ENCODE assay signal across 23 mouse cellular contexts in the genomic region with DNA sequence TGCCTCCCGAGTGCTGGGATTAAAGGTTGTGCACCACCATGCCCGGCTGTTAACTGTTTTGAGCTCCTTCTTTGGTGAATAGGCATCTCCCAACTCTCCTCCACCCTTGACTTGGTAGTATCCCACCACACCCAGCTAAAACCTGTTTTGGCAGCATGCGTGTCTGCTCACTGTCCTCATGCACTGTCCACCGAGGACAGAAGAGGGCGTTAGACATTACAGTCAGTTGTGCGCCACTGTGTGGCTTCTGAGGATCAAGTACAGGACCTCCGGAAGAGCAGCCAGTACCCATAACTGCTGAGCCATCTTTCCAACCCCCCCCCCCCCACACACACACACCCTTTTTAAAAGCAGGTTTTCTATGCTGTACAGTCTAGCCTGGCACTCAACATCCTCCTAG. TPM values are rescaled to one million over a fixed set of nuclear protein-coding genes. Genes with fewer than 3 reads are reported as not detected.
DNase-seq lines count a peak whose midpoint lies in the region; ATAC-seq lines count a peak whose summit lies in the region.
"Had no signal": no experiment of that assay in that cellular context is flagged by ENCODE, and none has a peak within 500 bp of the region (broad histone marks: within the 10 kb centered on the region; RNA-seq: fewer than 3 reads in every experiment).

No protein-coding gene starts in this region.

- DNase-seq in kidney, postnatal 25 days: peak; percentile 56 to 57
- peak; percentile 14 for DNase-seq in retina, postnatal 1 day
- DNase-seq in retina, embryonic 14.5 days (ENCODE audit: low spot score): no peak
- no peak for DNase-seq in left cerebral cortex, adult 18-20 months (ENCODE audit: low spot score in 2 of 2)
- DNase-seq: adrenal gland, postnatal 10 days; cerebellum, adult 9-10 months; embryo, embryonic 11 days; gastrocnemius, postnatal 14 days; heart, postnatal 36 days; lung, adult 2 months; right cerebral cortex, postnatal 25 days; thymus, adult 2 months had no signal

- no peak overlapping the region for H3K4me2 ChIP-seq in heart, embryonic 13.5 days
- no peak overlapping the region for H3K4me2 ChIP-seq in heart, embryonic 11.5 days
- no peak overlapping the region for H3K4me2 ChIP-seq in kidney, embryonic 14.5 days (replicated peaks; ENCODE audit: low read depth, low read length)
- H3K4me2 ChIP-seq: forebrain, embryonic 15.5 days had no signal

- H3K27ac ChIP-seq in heart, embryonic 13.5 days (replicated peaks): peak overlapping the region; percentile 85
- H3K27ac ChIP-seq in heart, embryonic 11.5 days (ENCODE audit: low read depth, low read length): no peak overlapping the region
- no peak overlapping the region for H3K27ac ChIP-seq in kidney, embryonic 14.5 days (ENCODE audit: low read depth, low read length)
- H3K27ac ChIP-seq: limb, embryonic 10.5 days had no signal

- H3K4me3 ChIP-seq in heart, embryonic 13.5 days: no peak overlapping the region
- no peak overlapping the region for H3K4me3 ChIP-seq in heart, embryonic 11.5 days (ENCODE audit: low read depth, low read length)
- H3K4me3 ChIP-seq in kidney, embryonic 14.5 days (ENCODE audit: low read length): no peak overlapping the region
- H3K4me3 ChIP-seq: forebrain, embryonic 15.5 days; limb, embryonic 10.5 days; myocyte had no signal

- no peak for ATAC-seq in heart, embryonic 13.5 days (ENCODE audit: extremely low read depth, insufficient number of reproducible peaks, low FRiP score, low TSS enrichment)
- ATAC-seq in heart, embryonic 11.5 days (replicated peaks; ENCODE audit: insufficient number of reproducible peaks, low FRiP score, low TSS enrichment): no peak
- ATAC-seq in kidney, embryonic 14.5 days (ENCODE audit: low FRiP score, low TSS enrichment): no peak
- peak; percentile 24 for ATAC-seq in megakaryocyte progenitor cell, adult 5-6 weeks (replicated peaks; ENCODE audit: poor library complexity)
- ATAC-seq: forebrain, embryonic 15.5 days; intestine, embryonic 16.5 days had no signal

- H3K4me1 ChIP-seq in heart, embryonic 13.5 days: peaks cover 47% of the 10 kb centered on the region
- H3K4me1 ChIP-seq in heart, embryonic 11.5 days (ENCODE audit: control insufficient read depth, insufficient read depth, low read length): peaks cover 23% of the 10 kb centered on the region
- H3K4me1 ChIP-seq in kidney, embryonic 14.5 days (ENCODE audit: control insufficient read depth, insufficient read depth, low read length): peaks cover 24% of the 10 kb centered on the region

- peaks cover 36% of the 10 kb centered on the region for H3K27me3 ChIP-seq in heart, embryonic 13.5 days (replicated peaks)
- peaks cover 20% of the 10 kb centered on the region for H3K27me3 ChIP-seq in heart, embryonic 11.5 days (ENCODE audit: control insufficient read depth, insufficient read depth, low read length)
- peaks cover 10% of the 10 kb centered on the region for H3K27me3 ChIP-seq in kidney, embryonic 14.5 days (ENCODE audit: control insufficient read depth, insufficient read depth, low read length)
- H3K27me3 ChIP-seq: CH12.LX had no signal

- no peaks in the 10 kb centered on the region for H3K9me3 ChIP-seq in heart, embryonic 13.5 days
- H3K9me3 ChIP-seq in heart, embryonic 11.5 days (replicated peaks; ENCODE audit: control insufficient read depth, low read length): no peaks in the 10 kb centered on the region
- H3K9me3 ChIP-seq in kidney, embryonic 14.5 days (ENCODE audit: control insufficient read depth, low read length): no peaks in the 10 kb centered on the region
- H3K9me3 ChIP-seq: forebrain, embryonic 15.5 days; limb, embryonic 10.5 days had no signal

- 57% methylated on average over 7 of the region's 7 CpGs for WGBS in heart, embryonic 13.5 days
- WGBS in heart, embryonic 11.5 days (ENCODE audit: insufficient replicate concordance): 64% methylated on average over 7 of the region's 7 CpGs
- 70% methylated on average over 6 of the region's 7 CpGs for WGBS in kidney, embryonic 14.5 days

- peaks cover under 1% of the 10 kb centered on the region for H3K36me3 ChIP-seq in heart, embryonic 13.5 days
- H3K36me3 ChIP-seq in heart, embryonic 11.5 days (ENCODE audit: control insufficient read depth, insufficient read depth, low read length): no peaks in the 10 kb centered on the region
- no peaks in the 10 kb centered on the region for H3K36me3 ChIP-seq in kidney, embryonic 14.5 days (ENCODE audit: control insufficient read depth, insufficient read depth, low read length)
- H3K36me3 ChIP-seq: limb, embryonic 10.5 days had no signal

- H3K9ac ChIP-seq in heart, embryonic 13.5 days: no peak overlapping the region
- H3K9ac ChIP-seq in heart, embryonic 11.5 days (ENCODE audit: low read depth, low read length): no peak overlapping the region
- no peak overlapping the region for H3K9ac ChIP-seq in kidney, embryonic 14.5 days (ENCODE audit: low read depth, low read length)
- H3K9ac ChIP-seq: forebrain, embryonic 15.5 days had no signal

RNA-seq across cellular contexts. Expression of gene Fam229a, which starts 3.7 kb away (rescaled TPM):
- not detected in 2 replicates for polyA plus RNA-seq in heart, embryonic 13.5 days (2015; fragmentation: Nextera tagmentation; extraction: Ambion mirVana)
- not detected in 2 replicates for polyA plus RNA-seq in heart, embryonic 11.5 days (2014; fragmentation: Nextera tagmentation; extraction: Ambion mirVana)
- 0.39 TPM in 1 of 2 replicates, not detected in the other for polyA plus RNA-seq in kidney, embryonic 14.5 days (2014; fragmentation: Nextera tagmentation; extraction: Ambion mirVana)
- total RNA-seq in megakaryocyte progenitor cell, adult 5-6 weeks (2015): not detected in 2 replicates
- total RNA-seq in megakaryocyte progenitor cell, adult 5-6 weeks (2017): not detected in 2 replicates
- under 1 TPM in 1 of 2 experiments, not detected in 1; 0.66 TPM for total RNA-seq in left cerebral cortex, adult 18-20 months (2021)
- total RNA-seq: adrenal gland, postnatal 10 days; CH12.LX; gastrocnemius, postnatal 14 days; heart, postnatal 36 days; layer of hippocampus, postnatal 25 days; megakaryocyte-erythroid progenitor cell, adult 5-6 weeks had no signal
- polyA plus RNA-seq: forebrain, embryonic 15.5 days; intestine, embryonic 16.5 days; limb, embryonic 10.5 days had no signal

RNA-seq across cellular contexts. Expression of gene Tssk3, which starts 3.9 kb away (rescaled TPM):
- polyA plus RNA-seq in heart, embryonic 13.5 days (2015; fragmentation: Nextera tagmentation; extraction: Ambion mirVana): not detected in 2 replicates
- not detected in 2 replicates for polyA plus RNA-seq in heart, embryonic 11.5 days (2014; fragmentation: Nextera tagmentation; extraction: Ambion mirVana)
- not detected in 2 replicates for polyA plus RNA-seq in kidney, embryonic 14.5 days (2014; fragmentation: Nextera tagmentation; extraction: Ambion mirVana)
- total RNA-seq in megakaryocyte progenitor cell, adult 5-6 weeks (2015): not detected in 2 replicates
- not detected in 2 replicates for total RNA-seq in megakaryocyte progenitor cell, adult 5-6 weeks (2017)
- not detected for total RNA-seq in left cerebral cortex, adult 18-20 months (2021)
- total RNA-seq: adrenal gland, postnatal 10 days; gastrocnemius, postnatal 14 days; heart, postnatal 36 days; layer of hippocampus, postnatal 25 days; megakaryocyte-erythroid progenitor cell, adult 5-6 weeks had no signal
- polyA plus RNA-seq: intestine, embryonic 16.5 days; limb, embryonic 10.5 days; myocyte; thymus, adult 2 months had no signal

RNA-seq across cellular contexts. Expression of gene Marcksl1, which starts 18.7 kb away (rescaled TPM):
- polyA plus RNA-seq in heart, embryonic 13.5 days (2015; fragmentation: Nextera tagmentation; extraction: Ambion mirVana): 383 and 399 TPM in 2 replicates
- 506 and 517 TPM in 2 replicates for polyA plus RNA-seq in heart, embryonic 11.5 days (2014; fragmentation: Nextera tagmentation; extraction: Ambion mirVana)
- polyA plus RNA-seq in kidney, embryonic 14.5 days (2014; fragmentation: Nextera tagmentation; extraction: Ambion mirVana): 823 and 993 TPM in 2 replicates
- total RNA-seq in megakaryocyte progenitor cell, adult 5-6 weeks (2015): 56.8 and 62.3 TPM in 2 replicates
- total RNA-seq in megakaryocyte progenitor cell, adult 5-6 weeks (2017): 37.5 and 43.9 TPM in 2 replicates
- total RNA-seq in left cerebral cortex, adult 18-20 months (2021): 10 to 100 TPM; 58.3 to 84.6 TPM

RNA-seq across cellular contexts. Expression of gene Bsdc1, which starts 33.3 kb away (rescaled TPM):
- 25.4 and 26.9 TPM in 2 replicates for polyA plus RNA-seq in heart, embryonic 13.5 days (2015; fragmentation: Nextera tagmentation; extraction: Ambion mirVana)
- polyA plus RNA-seq in heart, embryonic 11.5 days (2014; fragmentation: Nextera tagmentation; extraction: Ambion mirVana): 24.1 and 24.6 TPM in 2 replicates
- polyA plus RNA-seq in kidney, embryonic 14.5 days (2014; fragmentation: Nextera tagmentation; extraction: Ambion mirVana): 20.5 and 23.3 TPM in 2 replicates
- total RNA-seq in megakaryocyte progenitor cell, adult 5-6 weeks (2015): 14.4 and 14.6 TPM in 2 replicates
- total RNA-seq in megakaryocyte progenitor cell, adult 5-6 weeks (2017): 23.1 and 24.8 TPM in 2 replicates
- total RNA-seq in left cerebral cortex, adult 18-20 months (2021): 10 to 100 TPM; 59.8 to 62.7 TPM

RNA-seq across cellular contexts. Expression of gene Hdac1, which starts 47.8 kb away (rescaled TPM):
- polyA plus RNA-seq in heart, embryonic 13.5 days (2015; fragmentation: Nextera tagmentation; extraction: Ambion mirVana): 127 and 141 TPM in 2 replicates
- 154 and 175 TPM in 2 replicates for polyA plus RNA-seq in heart, embryonic 11.5 days (2014; fragmentation: Nextera tagmentation; extraction: Ambion mirVana)
- polyA plus RNA-seq in kidney, embryonic 14.5 days (2014; fragmentation: Nextera tagmentation; extraction: Ambion mirVana): 245 and 265 TPM in 2 replicates
- 114 and 119 TPM in 2 replicates for total RNA-seq in megakaryocyte progenitor cell, adult 5-6 weeks (2015)
- total RNA-seq in megakaryocyte progenitor cell, adult 5-6 weeks (2017): 58.5 and 79.7 TPM in 2 replicates
- 10 to 100 TPM; 21.5 to 22.7 TPM for total RNA-seq in left cerebral cortex, adult 18-20 months (2021)

Comparison
In these comparisons a context has a peak if more than half of its experiments do, and no peak if none do; other contexts are left out.
1. DNase-seq: peak in kidney, postnatal 25 days (2 of 2) and retina, postnatal 1 day (single experiment); none in retina, embryonic 14.5 days (single experiment) and left cerebral cortex, adult 18-20 months (0 of 2).